Mouse (Mus musculus): ENCODE results near the gene Smarcc1.

DNA sequence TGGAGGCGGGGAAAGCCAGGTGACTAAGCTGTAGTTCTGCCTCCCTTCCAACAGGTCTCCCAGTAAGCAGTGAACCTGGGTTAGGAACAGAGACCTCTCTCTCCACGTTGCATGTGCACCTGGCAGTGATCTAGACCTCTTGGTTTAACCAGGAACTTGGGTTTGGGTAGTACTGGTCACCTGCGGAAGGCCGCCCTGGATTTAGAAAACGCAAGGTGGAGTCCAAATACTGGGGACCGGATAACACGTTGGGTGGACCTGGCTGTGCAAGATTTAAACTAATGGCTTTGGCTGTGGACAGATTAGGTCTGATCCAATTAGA is 127.0 kb downstream of the Smarcc1 start:
- TF ChIP-seq POLR2A (IDR thresholded peaks at IDR 0.05; ENCODE audit: borderline replicate concordance, control insufficient read depth, low read depth, low read length): no peak
- TF ChIP-seq CTCF (IDR thresholded peaks at IDR 0.05; ENCODE audit: control insufficient read depth, insufficient read depth, low read length): no peak

Measured in bone marrow, adult 2 months (tissue).